Mouse (Mus musculus): Measurements from ENCODE around the gene Bcar3.

Bcar3 gene

DNA sequence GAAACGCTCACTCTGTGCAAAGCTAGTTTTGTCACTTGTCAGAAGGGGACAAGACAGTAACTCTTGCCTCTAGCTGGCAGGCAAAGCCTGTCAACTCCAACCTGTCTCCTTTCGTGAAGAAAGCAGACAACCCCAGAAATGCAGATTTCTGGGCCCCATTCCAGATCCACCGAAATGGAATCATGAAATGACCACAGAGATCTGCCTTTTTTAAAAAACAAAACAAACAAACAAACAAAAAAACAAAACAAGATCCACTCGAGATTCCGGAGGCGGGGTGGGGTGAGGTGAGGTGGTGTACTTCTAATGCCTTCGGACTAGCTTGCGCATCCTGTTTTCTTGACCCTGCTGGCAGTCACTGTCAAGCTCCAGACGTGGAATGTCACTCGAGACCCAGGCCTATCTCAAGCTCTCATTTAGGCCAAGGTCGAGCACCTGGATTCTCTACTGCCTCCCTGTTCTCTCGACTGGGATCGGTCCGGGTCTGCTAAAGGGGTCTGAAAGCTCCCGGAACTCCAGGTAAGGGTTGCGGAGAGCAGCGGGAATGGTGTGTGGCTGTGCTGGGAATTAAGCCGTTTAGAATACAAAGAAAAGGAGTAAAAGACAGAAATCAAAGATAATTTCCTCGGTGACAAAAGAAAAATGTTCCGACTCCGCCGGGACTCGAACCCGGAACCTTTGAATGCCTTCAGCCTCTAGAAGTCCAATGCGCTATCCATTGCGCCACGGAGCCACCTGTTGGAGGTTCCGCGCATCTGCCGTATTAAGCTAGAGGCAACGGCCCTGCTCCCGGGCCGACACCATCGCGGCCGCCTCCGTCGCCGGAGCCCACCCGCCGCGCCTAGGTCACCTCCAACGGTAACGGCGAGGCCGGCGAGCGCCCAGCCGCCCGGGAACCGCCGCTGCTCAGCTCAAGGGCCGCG is 1.4 kb upstream of the Bcar3 start:
- DNase-seq (ENCODE audit: low spot score in 2 of 2): peak; percentile 94

DNA sequence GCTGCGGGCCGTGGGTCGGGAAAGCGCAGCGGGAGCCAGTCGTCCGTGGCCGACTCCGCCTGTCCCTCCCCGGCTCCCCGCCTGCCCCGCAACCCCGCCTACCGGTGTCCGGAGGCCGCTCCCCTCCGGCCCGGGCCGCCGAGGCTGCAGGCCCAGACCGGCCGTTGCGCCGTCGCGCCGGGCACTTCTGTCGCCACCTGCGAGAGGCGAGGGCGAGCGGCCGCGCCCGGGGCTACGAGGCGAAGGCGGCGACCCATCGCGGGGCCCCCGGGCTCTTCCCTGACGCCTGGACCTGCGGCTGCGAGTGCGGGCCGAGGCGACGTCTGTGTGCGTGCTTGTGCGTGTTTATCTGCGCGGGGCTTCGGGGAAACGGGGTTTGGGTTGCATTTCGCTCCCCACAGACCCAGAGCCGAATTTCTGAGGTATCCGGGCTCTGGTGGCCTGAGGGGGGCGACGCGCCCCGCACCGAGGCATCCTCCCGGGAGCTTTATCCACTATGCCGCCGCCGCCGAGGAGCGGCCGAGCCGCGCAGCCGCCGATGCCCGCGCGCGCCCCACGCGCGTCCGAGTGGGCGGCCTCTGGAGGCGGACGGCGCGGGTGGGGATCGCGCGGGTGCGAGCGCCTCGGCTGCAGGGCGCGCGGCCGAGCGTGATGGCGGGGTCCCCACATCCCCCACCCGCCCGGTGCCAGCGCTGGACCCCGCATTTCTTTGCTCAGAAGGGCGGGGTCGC is 548 bp upstream of the Bcar3 start:
- peak; percentile 26 to 86 for DNase-seq (ENCODE audit: low spot score in 2 of 2)

- peak in 1 of 2 experiments; percentile 31 for DNase-seq (ENCODE audit: low spot score in 2 of 2)
Measured at GRCm38 (mm10) chr3:122295511-122295910, 1.6 kb downstream of the Bcar3 start.

DNA sequence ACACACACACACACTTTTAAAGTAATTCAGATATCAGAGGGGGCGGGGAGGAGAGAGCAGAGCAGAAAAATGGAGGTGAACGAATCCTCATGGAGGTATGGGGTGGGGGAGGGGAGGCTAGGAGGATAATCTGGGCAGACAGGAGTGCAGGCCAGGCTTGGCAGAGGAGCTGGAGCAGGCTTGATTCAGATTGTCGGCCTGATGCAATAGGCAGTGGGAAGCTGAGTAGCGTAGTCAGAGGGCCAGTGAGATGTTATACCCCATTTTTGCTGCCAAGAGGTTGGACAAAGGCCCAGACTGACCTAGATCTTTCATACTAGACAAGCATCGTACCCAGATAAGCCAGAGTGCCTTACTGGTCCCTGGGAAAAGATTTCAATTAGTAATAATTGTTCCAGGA is 3.0 kb downstream of the Bcar3 start:
- peak in 1 of 2 experiments; percentile 44 for DNase-seq (ENCODE audit: low spot score in 2 of 2)

GRCm38 (mm10) chr3:122300983-122301919 is 7.3 kb downstream of the Bcar3 start:
- DNase-seq (ENCODE audit: low spot score in 2 of 2): peak in 1 of 2 experiments; percentile 35

DNA sequence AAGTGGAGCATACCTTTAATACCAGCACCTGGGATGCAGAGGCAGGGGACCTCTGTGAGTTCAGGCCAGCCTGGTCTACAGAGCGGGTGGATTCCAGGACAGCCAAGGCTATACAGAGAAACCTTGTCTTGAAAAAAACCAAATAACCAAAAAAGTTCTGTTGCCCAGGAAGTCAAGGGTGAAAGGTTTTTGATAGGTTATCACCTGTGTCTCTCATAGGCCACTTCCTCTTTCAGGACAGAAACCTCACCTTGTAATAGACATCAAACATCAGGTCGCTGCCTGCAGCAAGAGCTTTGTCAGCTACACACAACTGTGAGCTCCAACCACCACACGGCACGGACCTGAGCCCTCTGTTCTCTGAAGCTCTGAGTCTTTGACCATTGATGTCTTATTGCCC is 10.6 kb downstream of the Bcar3 start:
- DNase-seq (ENCODE audit: low spot score in 2 of 2): no peak

GRCm38 (mm10) chr3:122307894-122308671 is 14.1 kb downstream of the Bcar3 start:
- DNase-seq (ENCODE audit: low spot score in 2 of 2): no peak

DNA sequence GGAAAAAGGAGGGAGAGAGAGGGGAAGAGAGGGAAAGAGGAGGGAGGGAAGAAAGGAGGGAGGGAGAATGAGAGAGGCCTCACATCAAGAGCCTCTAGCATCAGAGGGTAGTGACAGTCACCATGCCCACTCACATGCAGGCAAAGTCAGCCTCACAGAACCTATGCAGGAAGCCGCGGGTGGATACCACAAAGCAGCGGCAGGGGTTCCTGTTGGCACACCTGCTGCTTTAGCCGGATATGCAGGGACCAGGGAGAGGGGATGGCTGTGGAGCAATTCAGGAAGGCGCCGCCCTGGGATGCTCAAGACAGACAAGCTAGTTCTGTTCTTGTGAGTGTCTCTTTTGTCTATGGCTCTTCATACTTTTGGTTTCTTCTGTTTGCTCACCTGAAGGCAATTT is 15.0 kb downstream of the Bcar3 start:
- no peak for DNase-seq (ENCODE audit: low spot score in 2 of 2)

GRCm38 (mm10) chr3:122312078-122312477 is 18.1 kb downstream of the Bcar3 start:
- peak; percentile 86 for DNase-seq (ENCODE audit: low spot score in 2 of 2)

- DNase-seq (ENCODE audit: low spot score in 2 of 2): no peak
Measured at GRCm38 (mm10) chr3:122312936-122313629, 19.1 kb downstream of the Bcar3 start.

DNA sequence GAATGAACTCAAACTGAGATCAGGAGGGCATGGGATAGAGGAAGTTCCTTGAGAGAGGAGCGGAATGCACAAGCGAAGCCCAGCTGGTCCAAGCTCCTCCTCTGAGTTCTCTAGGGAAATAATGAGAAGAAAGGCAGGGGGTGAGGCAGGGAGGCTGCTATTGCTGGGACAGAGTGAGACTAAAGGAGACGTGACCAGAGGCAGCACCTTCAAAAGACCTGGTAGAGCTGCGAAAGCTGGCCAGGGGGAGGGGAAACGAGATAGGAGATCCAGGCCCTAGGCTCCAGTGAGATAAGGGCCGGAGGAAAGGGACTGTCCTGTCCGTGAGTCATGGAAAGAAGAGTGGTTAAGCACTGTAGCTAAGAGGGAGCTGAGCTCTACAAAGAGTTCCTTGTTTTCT is 20.0 kb downstream of the Bcar3 start:
- DNase-seq (ENCODE audit: low spot score in 2 of 2): no peak

GRCm38 (mm10) chr3:122316621-122317020 is 22.7 kb downstream of the Bcar3 start:
- no peak for DNase-seq (ENCODE audit: low spot score in 2 of 2)

GRCm38 (mm10) chr3:122317339-122317738 is 23.4 kb downstream of the Bcar3 start:
- DNase-seq (ENCODE audit: low spot score in 2 of 2): no peak

DNA sequence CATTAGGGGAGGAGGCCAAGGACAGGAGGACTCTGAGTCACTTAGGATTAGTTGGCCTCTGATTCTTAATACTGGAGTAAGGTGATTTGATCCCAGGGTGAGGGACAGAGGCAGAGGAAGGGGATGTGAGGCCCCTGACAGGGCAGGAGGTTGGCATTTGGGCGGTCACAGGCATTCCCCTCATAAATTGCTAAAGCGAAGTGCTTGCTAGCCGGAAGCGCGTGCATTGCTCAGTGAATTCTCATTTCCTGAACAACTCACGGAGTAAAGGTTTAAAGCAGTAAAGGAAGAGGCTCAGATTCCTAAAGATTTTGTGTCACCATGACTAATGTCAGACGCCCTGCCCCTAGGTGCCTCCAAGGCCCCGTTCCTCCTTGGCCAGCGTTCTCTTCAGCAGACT is 28.3 kb downstream of the Bcar3 start:
- no peak for DNase-seq (ENCODE audit: low spot score in 2 of 2)

DNA sequence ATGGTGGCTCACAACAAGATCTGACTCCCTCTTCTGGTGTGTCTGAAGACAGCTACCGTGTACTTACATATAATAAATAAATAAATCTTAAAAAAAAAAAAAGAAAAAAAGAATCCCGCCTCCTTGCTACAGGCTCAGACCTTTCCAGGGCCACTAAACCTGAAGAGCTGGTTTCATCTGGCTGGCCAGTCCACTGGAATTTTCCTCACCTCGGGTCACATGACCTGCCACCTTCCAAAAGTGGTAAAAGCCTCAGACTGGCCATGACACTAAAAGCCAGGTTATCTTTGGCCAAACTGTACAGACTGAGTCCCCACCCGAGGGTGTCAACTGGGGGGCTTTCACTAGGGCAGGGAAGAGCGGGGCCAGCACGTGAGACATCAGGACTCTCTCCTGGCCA is 29.9 kb downstream of the Bcar3 start:
- DNase-seq (ENCODE audit: low spot score in 2 of 2): peak; percentile 47 to 48

DNA sequence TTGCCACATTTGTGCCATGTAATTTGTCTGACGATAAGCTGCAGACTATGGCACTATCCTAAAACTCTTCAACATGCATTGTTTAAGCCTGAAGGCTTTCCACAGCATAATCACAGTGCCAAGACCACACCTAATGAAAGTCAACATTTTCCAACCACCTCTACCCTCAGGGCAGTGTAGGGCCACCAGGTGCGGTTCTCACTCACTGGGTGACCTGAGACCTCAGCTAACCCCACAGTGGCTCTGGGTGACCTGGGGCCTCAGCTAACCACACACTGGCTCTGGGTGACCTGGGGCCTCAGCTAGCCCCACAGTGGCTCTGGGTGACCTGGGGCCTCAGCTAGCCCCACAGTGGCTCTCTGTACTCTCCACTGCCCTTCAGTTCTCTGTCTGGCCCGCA is 30.6 kb downstream of the Bcar3 start:
- no peak for DNase-seq (ENCODE audit: low spot score in 2 of 2)

DNA sequence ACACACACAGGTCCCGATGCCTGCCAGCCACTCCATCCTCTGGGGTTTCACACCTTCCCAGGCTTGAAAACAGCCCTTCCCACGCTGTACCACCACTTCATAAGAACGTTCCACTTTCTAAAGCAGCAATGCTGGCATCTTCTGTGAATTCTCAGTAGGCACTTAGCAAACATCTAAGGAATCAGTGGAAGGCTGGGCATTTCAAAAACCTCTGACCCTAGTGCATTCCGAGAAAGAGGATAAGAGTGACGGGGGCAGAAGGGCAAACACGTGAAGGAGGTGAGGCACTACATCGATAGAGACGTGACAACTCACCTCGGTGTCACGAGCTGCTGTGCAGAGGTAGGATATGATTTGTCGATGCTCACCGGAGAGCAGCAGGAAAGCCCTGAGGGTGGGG is 36.5 kb downstream of the Bcar3 start:
- DNase-seq (ENCODE audit: low spot score in 2 of 2): no peak

DNA sequence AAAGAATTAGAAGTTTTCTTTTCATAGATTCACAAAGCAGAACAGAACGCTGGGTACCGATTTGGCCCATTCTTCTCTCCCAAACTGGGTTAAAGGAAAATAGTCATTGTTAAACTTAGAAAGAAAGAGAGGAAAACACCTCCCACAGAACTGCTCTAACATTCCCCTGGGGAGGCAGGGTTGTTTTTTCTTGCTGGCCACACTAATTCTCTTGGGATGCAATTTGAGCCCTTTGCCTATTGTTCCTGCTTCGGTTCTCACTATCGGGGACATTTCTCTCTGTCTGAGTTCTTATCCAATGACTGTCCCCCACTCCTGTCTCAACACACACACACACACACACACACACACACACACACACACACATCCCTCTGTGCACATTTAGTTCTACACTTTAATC is 39.6 kb downstream of the Bcar3 start:
- DNase-seq (ENCODE audit: low spot score in 2 of 2): no peak

GRCm38 (mm10) chr3:122333902-122334301 is 40.0 kb downstream of the Bcar3 start:
- DNase-seq (ENCODE audit: low spot score in 2 of 2): peak in 1 of 2 experiments; percentile 44

- no peak for DNase-seq (ENCODE audit: low spot score in 2 of 2)
Measured at GRCm38 (mm10) chr3:122334375-122334774, 40.4 kb downstream of the Bcar3 start.
